Mouse (Mus musculus) cerebellum, adult 2 months (tissue): Measurements from ENCODE around the gene Fam189a2. TPM values are rescaled to one million over a fixed set of nuclear protein-coding genes. Genes with fewer than 3 reads are reported as not detected.

Experiments used
- DNase-seq, 2 experiments: peaks; one replicate each; pipeline ENCODE4 v3.0.0; 2021
- H3K27ac ChIP-seq: fragments of 200-500 bp; 2 replicates; pipeline ENCODE4 v1.5.1; 2012; ENCODE audit warnings: low read length, control low read depth, inconsistent platforms; ENCODE audit not compliant: insufficient read depth
- H3K27me3 ChIP-seq: fragments of 200-500 bp; 2 replicates; pipeline ENCODE4 v1.6.1; 2012; ENCODE audit warnings: inconsistent platforms, mild to moderate bottlenecking, low read length, moderate library complexity; ENCODE audit not compliant: control insufficient read depth, insufficient read depth
- H3K4me1 ChIP-seq: fragments of 200-500 bp; 2 replicates; pipeline ENCODE4 v1.6.1; 2011; ENCODE audit warnings: low read length; ENCODE audit not compliant: control insufficient read depth, insufficient read depth
- H3K4me3 ChIP-seq: fragments of 200-500 bp; replicated peaks from 2 replicates; pipeline ENCODE3; 2011; ENCODE audit warnings: mild to moderate bottlenecking, low read depth, low read length, control low read depth; ENCODE audit not compliant: insufficient read depth
- CTCF ChIP-seq: fragments of 200-500 bp; IDR thresholded peaks from 2 replicates; pipeline ENCODE4 v1.5.1; 2011; ENCODE audit warnings: low read depth, mild to moderate bottlenecking, control low read depth, low read length, moderate library complexity, borderline replicate concordance; ENCODE audit not compliant: insufficient read depth
- POLR2A ChIP-seq: fragments of 200-500 bp; IDR thresholded peaks from 2 replicates; pipeline ENCODE4 v1.6.1; 2011; ENCODE audit warnings: low read length, control low read depth, borderline replicate concordance; ENCODE audit not compliant: insufficient read depth
- WGBS: fragments of 180-500 bp; shearing (Covaris S2); methylation state at CpG from one replicate; pipeline ENCODE4 v1.1.7; 2018; 5-methylcytosine and 5-hydroxymethylcytosine counted together
- polyA plus RNA-seq: library from polyadenylated mRNA; depleted of rRNA; stranded (reverse); fragments of >200 nt; gene quantifications from 2 replicates; pipeline ENCODE4 v1.2.3, GENCODE M21; 2012

The Fam189a2 gene
- polyA plus RNA-seq, 1 experiment = 18.8 TPM

GRCm38 (mm10) chr19:24039061-24039853, 8.4 kb upstream of the Fam189a2 start:
- no peak for DNase-seq
- Histone ChIP-seq H3K27me3 (no peaks in the 10 kb centered on the region), H3K4me1 (no peaks in the 10 kb centered on the region), H3K27ac (no peak overlapping the region), H3K4me3 (no peak overlapping the region)
- TF ChIP-seq CTCF = no peak
- TF ChIP-seq POLR2A = no peak
- WGBS = 71% methylated on average over 14 of the region's 14 CpGs

GRCm38 (mm10) chr19:24034367-24034766, 3.5 kb upstream of the Fam189a2 start:
- no peak for TF ChIP-seq CTCF
- WGBS = 76% methylated on average over 3 of the region's 3 CpGs
- Histone ChIP-seq H3K4me1 (no peaks in the 10 kb centered on the region), H3K27ac (no peak overlapping the region), H3K4me3 (no peak overlapping the region), H3K27me3 (no peaks in the 10 kb centered on the region; the same call in 1 of the 2 replicates)
- no peak for DNase-seq

- no peak for DNase-seq
- Histone ChIP-seq H3K4me3 (no peak overlapping the region), H3K4me1 (no peaks in the 10 kb centered on the region), H3K27me3 (no peaks in the 10 kb centered on the region; the same call in 1 of the 2 replicates), H3K27ac (no peak overlapping the region)
- 69% methylated on average over 5 of the region's 5 CpGs for WGBS
- TF ChIP-seq POLR2A (no peak), CTCF (no peak)
These were observed 1.9 kb upstream of the Fam189a2 start for GRCm38 (mm10) chr19:24032654-24033236.

- WGBS = 2% methylated on average over 44 of the region's 49 CpGs
- no peaks in the 10 kb centered on the region for H3K4me1 ChIP-seq
- H3K27ac ChIP-seq = no peak overlapping the region
- no peaks in the 10 kb centered on the region; the same call in 1 of the 2 replicates for H3K27me3 ChIP-seq
- TF ChIP-seq POLR2A = no peak
- TF ChIP-seq CTCF = no peak
- H3K4me3 ChIP-seq = peak overlapping the region; percentile 54
- peak; percentile 41 to 55 for DNase-seq
These were observed 328 bp downstream of the Fam189a2 start for GRCm38 (mm10) chr19:24030511-24030870.

- H3K4me3 ChIP-seq = peak overlapping the region; percentile 52
- no peaks in the 10 kb centered on the region; the same call in 1 of the 2 replicates for H3K27me3 ChIP-seq
- H3K27ac ChIP-seq = no peak overlapping the region
- H3K4me1 ChIP-seq = no peaks in the 10 kb centered on the region
- peak; percentile 32 to 38 for DNase-seq
- 8% methylated on average over 20 of the region's 20 CpGs for WGBS
- TF ChIP-seq CTCF (no peak), POLR2A (no peak)
These were observed 956 bp downstream of the Fam189a2 start for GRCm38 (mm10) chr19:24029616-24030510.

- Histone ChIP-seq H3K4me1 (no peaks in the 10 kb centered on the region), H3K27me3 (no peaks in the 10 kb centered on the region), H3K27ac (no peak overlapping the region), H3K4me3 (no peak overlapping the region)
- 74% methylated on average over 5 of the region's 5 CpGs for WGBS
- TF ChIP-seq CTCF = no peak
- TF ChIP-seq POLR2A = no peak
- DNase-seq = no peak
These were observed 4.9 kb downstream of the Fam189a2 start for GRCm38 (mm10) chr19:24025876-24026275.

- Histone ChIP-seq H3K27me3 (no peaks in the 10 kb centered on the region), H3K4me3 (no peak overlapping the region), H3K4me1 (no peaks in the 10 kb centered on the region), H3K27ac (no peak overlapping the region)
- 71% methylated on average over 1 of the region's 1 CpGs for WGBS
- TF ChIP-seq POLR2A = no peak
- no peak for DNase-seq
These were observed 6.2 kb downstream of the Fam189a2 start for GRCm38 (mm10) chr19:24024667-24025066.
